32 mouse cellular contexts compared by ENCODE assay signal in the genomic region with DNA sequence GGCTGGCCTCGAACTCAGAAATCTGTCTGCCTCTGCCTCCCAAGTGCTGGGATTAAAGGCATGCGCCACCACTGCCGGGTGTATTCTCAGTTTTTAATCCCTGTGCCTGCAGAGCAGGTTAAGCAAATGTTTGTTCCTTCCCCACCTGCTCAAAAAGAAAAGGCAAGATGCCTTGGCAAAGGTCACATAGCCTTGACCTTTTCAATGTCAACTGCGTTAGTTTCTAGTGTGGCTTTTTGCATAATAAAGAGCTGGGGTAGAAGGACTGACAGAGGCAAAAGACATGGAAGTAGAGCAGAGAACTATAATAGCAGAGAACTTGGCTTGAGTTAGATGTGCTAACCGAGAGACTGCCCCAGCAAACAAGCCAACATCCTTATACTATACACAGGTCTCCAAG.
"Had no signal": no experiment of that assay in that cellular context is flagged by ENCODE, and none has a peak within 500 bp of the region (broad histone marks: within the 10 kb centered on the region; RNA-seq: fewer than 3 reads in every experiment).

No protein-coding gene starts in this region.

- H3K9me3 ChIP-seq: heart, embryonic 12.5 days; heart, embryonic 13.5 days; heart, embryonic 15.5 days; hindbrain, embryonic 10.5 days; hindbrain, embryonic 12.5 days; hindbrain, embryonic 13.5 days; hindbrain, embryonic 15.5 days; kidney, embryonic 15.5 days had no signal

- ATAC-seq: hindbrain, embryonic 16.5 days; hindbrain, postnatal 0 days; inflammation-experienced regulatory T-cells, adult 6 months; intestine, embryonic 16.5 days had no signal

- H3K9ac ChIP-seq: heart, embryonic 12.5 days; heart, embryonic 13.5 days; heart, embryonic 15.5 days; hindbrain, embryonic 12.5 days; hindbrain, embryonic 13.5 days; hindbrain, embryonic 14.5 days; hindbrain, embryonic 15.5 days; kidney, embryonic 15.5 days had no signal

- H3K27ac ChIP-seq: heart, embryonic 13.5 days; heart, embryonic 15.5 days; hindbrain, embryonic 10.5 days; hindbrain, embryonic 12.5 days; hindbrain, embryonic 13.5 days; hindbrain, embryonic 14.5 days; hindbrain, embryonic 15.5 days; hindbrain, postnatal 0 days; kidney, embryonic 15.5 days; kidney, postnatal 0 days; layer of hippocampus, adult 2 months; left cerebral cortex, adult 2 months had no signal

- H3K4me2 ChIP-seq: heart, embryonic 11.5 days; heart, embryonic 12.5 days; heart, embryonic 13.5 days; heart, embryonic 15.5 days; hindbrain, embryonic 12.5 days; hindbrain, embryonic 13.5 days; hindbrain, embryonic 14.5 days; hindbrain, embryonic 15.5 days; kidney, embryonic 15.5 days had no signal

- H3K4me3 ChIP-seq: heart, embryonic 12.5 days; heart, embryonic 13.5 days; heart, embryonic 15.5 days; hindbrain, embryonic 10.5 days; hindbrain, embryonic 12.5 days; hindbrain, embryonic 13.5 days; hindbrain, embryonic 15.5 days; kidney, embryonic 15.5 days; layer of hippocampus, adult 2 months; left cerebral cortex, adult 2 months had no signal

- H3K27me3 ChIP-seq: heart, embryonic 12.5 days; heart, embryonic 13.5 days; heart, embryonic 15.5 days; hindbrain, embryonic 12.5 days; hindbrain, embryonic 13.5 days; hindbrain, embryonic 15.5 days; kidney, embryonic 15.5 days had no signal

- DNase-seq: heart, postnatal 10 days; heart, postnatal 14 days; heart, postnatal 36 days; heart, postnatal 4 days; kidney, adult 11 months; kidney, adult 18-20 months; kidney, adult 2 months; kidney, adult 8-10 months; kidney, postnatal 10 days; kidney, postnatal 14 days; kidney, postnatal 25 days; kidney, postnatal 36 days; kidney, postnatal 4 days; layer of hippocampus, adult 9-11 months; layer of hippocampus, postnatal 36 days had no signal
